Mouse (Mus musculus) liver, embryonic 14.5 days (tissue): Measurements from ENCODE around the gene Plekha4. TPM values are rescaled to one million over a fixed set of nuclear protein-coding genes. Genes with fewer than 3 reads are reported as not detected.

ENCODE experiments used
- ATAC-seq: fragments of 200-750 bp; cut with Nextera tagmentation; 2 replicates; pipeline ENCODE4 v1.8.0; 2017; ENCODE audit warnings: moderate number of reproducible peaks, mild to moderate bottlenecking, moderate library complexity; ENCODE audit not compliant: insufficient read depth
- DNase-seq, 3 experiments: peaks; one replicate each; pipeline ENCODE4 v3.0.0-alpha.2; 2012 to 2013; ENCODE audit warnings: low read depth in 3 of 3, low spot score in 3 of 3
- H3K27ac ChIP-seq: fragments of 300-500 bp; sonication (generic); 2 replicates; pipeline ENCODE4 v1.5.1; 2014; ENCODE audit warnings: moderate library complexity, mild to moderate bottlenecking, control low read depth, inconsistent platforms
- H3K27me3 ChIP-seq: fragments of 300-500 bp; sonication (generic); 2 replicates; pipeline ENCODE4 v1.6.1; 2014; ENCODE audit warnings: mild to moderate bottlenecking, low read length, moderate library complexity; ENCODE audit not compliant: control insufficient read depth, insufficient read depth
- H3K36me3 ChIP-seq: fragments of 300-500 bp; sonication (generic); replicated peaks from 2 replicates; pipeline ENCODE4 v1.6.1; 2014; ENCODE audit warnings: low read depth; ENCODE audit not compliant: control insufficient read depth, insufficient read depth
- H3K4me1 ChIP-seq, 2 experiments: fragments of 200-500 bp in 1 of 2; fragments of 300-500 bp in 1 of 2; sonication (generic) in 1 of 2; replicated peaks; 2 replicates each; pipeline ENCODE4 v1.6.1; 2012 to 2014; ENCODE audit warnings: antibody characterized with exemption in 1 of 2, inconsistent platforms in 1 of 2, low read length in 1 of 2; ENCODE audit not compliant: control insufficient read depth in 2 of 2, insufficient read depth in 2 of 2
- H3K4me2 ChIP-seq: fragments of 300-500 bp; sonication (generic); 2 replicates; pipeline ENCODE4 v1.6.1; 2014; ENCODE audit warnings: low read depth, mild to moderate bottlenecking, control low read depth, moderate library complexity
- H3K4me3 ChIP-seq, 2 experiments: fragments of 200-500 bp in 1 of 2; fragments of 300-500 bp in 1 of 2; sonication (generic) in 1 of 2; 2 replicates each; pipeline ENCODE4 v1.5.1; 2012 to 2014; ENCODE audit warnings: low read depth in 2 of 2, low read length in 2 of 2, mild to moderate bottlenecking in 2 of 2, control low read depth in 1 of 2, inconsistent platforms in 1 of 2, moderate library complexity in 1 of 2; ENCODE audit not compliant: insufficient read depth in 1 of 2
- H3K9ac ChIP-seq: fragments of 300-500 bp; sonication (generic); replicated peaks from 2 replicates; pipeline ENCODE4 v1.6.1; 2014; ENCODE audit warnings: mild to moderate bottlenecking, control low read depth, moderate library complexity
- H3K9me3 ChIP-seq: fragments of 300-500 bp; sonication (generic); 2 replicates; pipeline ENCODE4 v1.6.1; 2016; ENCODE audit warnings: low read length, mixed read lengths; ENCODE audit not compliant: control insufficient read depth
- CTCF ChIP-seq: IDR thresholded peaks from 2 replicates; pipeline ENCODE4 v1.5.1; 2016; ENCODE audit warnings: antibody characterized with exemption, low read depth, control low read depth
- EP300 ChIP-seq: IDR thresholded peaks from 2 replicates; pipeline ENCODE4 v1.6.1; 2016; ENCODE audit warnings: antibody characterized with exemption, low read depth
- WGBS: fragments of 180-500 bp; shearing (Covaris S2); extraction: QIAGEN DNeasy Blood & Tissue Kit; methylation state at CpG from one replicate; pipeline ENCODE4 v1.1.7; 2014; ENCODE audit not compliant: insufficient replicate concordance; 5-methylcytosine and 5-hydroxymethylcytosine counted together
- polyA plus RNA-seq, 2 experiments: library from polyadenylated mRNA; depleted of rRNA in 1 of 2; stranded (reverse) in 1 of 2; unstranded in 1 of 2; fragments of >200 nt; fragmentation: Nextera tagmentation in 1 of 2; extraction: Ambion mirVana in 1 of 2; gene quantifications; 2 replicates each; pipeline versions ENCODE4 v1.2.1 to v1.2.3; 2012 to 2014

Gene Plekha4
- polyA plus RNA-seq, 2 experiments, result 0.41 to 0.90 TPM

DNA sequence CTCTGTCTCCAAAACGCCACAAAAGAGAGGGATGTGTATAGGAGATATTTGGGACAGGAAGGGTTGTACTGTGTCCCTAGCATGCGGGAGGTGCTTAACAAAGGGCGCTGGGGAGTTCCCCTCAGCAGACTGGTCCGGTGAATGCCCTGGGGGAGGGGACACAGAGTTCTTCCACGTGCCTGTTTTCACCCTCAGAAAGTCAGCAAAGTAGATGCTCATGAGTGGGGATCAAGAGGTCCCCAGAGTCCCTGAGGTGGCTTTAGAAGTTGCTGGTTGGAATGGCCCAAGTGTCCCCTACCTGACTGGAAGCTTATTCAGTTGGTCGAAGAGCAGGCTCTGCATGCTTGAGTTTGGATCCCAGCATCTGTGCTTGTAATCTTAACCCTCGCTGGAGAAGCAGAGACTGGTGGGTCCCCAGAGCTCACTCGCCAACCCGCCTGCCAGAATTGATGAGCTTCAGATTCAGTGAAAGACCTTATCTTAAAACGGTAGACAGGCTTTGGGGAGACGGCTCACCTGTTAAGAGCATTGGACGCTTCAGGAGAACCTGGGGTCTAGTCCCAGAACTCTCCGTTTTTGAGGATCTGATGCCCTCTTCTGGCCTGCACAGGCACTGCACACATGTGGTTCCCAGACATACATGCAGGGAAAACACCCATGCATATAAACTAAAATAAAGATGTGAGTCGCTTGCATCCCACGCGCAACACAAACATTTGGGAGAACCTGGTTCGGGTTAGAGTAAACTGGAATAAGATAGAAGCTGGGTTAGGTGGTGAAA lies 34.9 kb downstream of the Plekha4 start:
- H3K4me1 ChIP-seq, result peaks cover 8 to 23% of the 10 kb centered on the region in 2 experiments
- H3K4me3 ChIP-seq, result peak overlapping the region in 1 of 2 experiments; percentile 13; a peak in 2 of 4 replicates
- H3K4me2 ChIP-seq, result peak overlapping the region; percentile 52
- no peaks in the 10 kb centered on the region for H3K36me3 ChIP-seq
- H3K27me3 ChIP-seq, result no peaks in the 10 kb centered on the region
- TF ChIP-seq EP300 (no peak), CTCF (peak; percentile 95)
- WGBS, result 12% methylated on average over 17 of the region's 17 CpGs
- ATAC-seq (peak; percentile 71), DNase-seq (peak in 1 of 3 experiments; percentile 64)
- peak overlapping the region; percentile 48 for H3K9ac ChIP-seq
- no peaks in the 10 kb centered on the region for H3K9me3 ChIP-seq
- no peak overlapping the region for H3K27ac ChIP-seq

DNA sequence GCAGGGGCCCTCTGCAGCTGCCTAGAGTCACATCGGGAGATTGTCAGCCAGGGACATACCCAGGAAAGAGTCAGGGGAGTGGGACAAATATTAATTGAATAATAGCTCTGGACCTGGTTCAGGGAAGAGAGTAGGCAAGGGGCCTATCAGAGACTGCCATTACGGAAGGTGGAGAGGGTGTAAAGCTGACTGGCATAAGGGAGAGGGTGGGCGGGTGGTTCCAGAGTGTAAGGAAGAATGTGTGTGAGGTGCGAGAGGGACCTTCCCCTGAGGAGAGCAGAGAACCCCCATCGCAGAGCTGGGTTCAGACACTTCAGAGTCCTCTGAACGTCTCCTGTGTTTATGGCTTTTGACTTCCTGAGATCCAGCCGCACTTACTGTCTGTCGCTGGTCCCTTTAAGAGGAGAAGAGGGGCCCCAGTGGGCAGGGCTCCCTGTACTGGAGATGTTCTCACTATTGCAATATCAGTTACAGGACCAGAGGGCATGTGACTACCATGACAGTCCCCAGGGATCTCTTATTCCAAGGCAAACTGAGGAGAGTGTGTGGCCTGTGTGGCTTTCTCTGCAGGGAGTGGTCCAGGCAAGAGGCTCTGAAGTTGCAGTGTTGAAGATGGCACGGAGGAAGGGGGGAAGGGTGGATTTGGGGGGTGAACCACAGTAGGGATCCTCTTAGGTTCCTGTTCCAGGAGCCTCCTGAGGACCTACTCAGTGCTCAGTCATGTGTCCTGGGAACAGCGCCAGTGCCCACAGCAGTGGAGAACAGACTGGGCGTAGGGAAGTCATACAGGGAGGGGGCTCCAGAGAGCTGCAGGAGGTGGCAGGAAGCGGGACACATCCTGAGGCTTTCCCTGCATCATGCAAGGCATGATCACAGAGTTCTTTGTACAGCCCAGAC lies 35.7 kb downstream of the Plekha4 start:
- DNase-seq (no peak), ATAC-seq (peak; percentile 75)
- Histone ChIP-seq H3K4me1 (peaks cover 8 to 23% of the 10 kb centered on the region in 2 experiments), H3K9ac (peak overlapping the region; percentile 48), H3K36me3 (no peaks in the 10 kb centered on the region), H3K9me3 (no peaks in the 10 kb centered on the region), H3K27ac (no peak overlapping the region), H3K4me2 (peak overlapping the region; percentile 52), H3K4me3 (peak overlapping the region; percentile 15 to 38; a peak in 3 of 4 replicates), H3K27me3 (no peaks in the 10 kb centered on the region)
- 25% methylated on average over 12 of the region's 12 CpGs for WGBS
- TF ChIP-seq EP300 (no peak), CTCF (0 out of 2 replicates have a peak, but pooled peaks have one; percentile 9)

DNA sequence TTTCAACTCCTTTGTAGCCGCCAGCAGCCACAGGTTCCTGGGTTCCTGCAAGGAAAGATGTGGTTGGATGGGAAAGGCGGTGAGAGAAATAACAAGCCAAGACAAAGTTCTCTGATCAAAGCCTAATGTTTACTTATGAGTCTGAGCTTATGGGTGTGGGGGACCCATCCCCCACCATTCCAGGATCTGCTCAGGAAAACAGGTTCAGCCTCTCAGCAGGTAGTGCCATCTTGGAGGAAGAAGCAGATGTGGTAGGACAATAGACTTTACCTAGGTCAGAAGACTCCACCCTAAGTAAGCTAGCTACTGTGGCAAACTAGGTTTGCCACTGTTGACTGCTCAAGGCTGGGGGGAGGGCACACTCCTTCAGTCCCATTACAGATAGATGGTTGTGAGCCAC lies 38.7 kb downstream of the Plekha4 start:
- no peak for DNase-seq
- H3K4me3 ChIP-seq, result no peak overlapping the region
- H3K4me1 ChIP-seq, result peaks cover 32 to 48% of the 10 kb centered on the region in 2 experiments
- TF ChIP-seq CTCF (no peak), EP300 (no peak)
- ATAC-seq, result no peak
- H3K4me2 ChIP-seq, result no peak overlapping the region
- no peaks in the 10 kb centered on the region for H3K9me3 ChIP-seq
- no peaks in the 10 kb centered on the region for H3K27me3 ChIP-seq
- no peaks in the 10 kb centered on the region for H3K36me3 ChIP-seq
- H3K27ac ChIP-seq, result no peak overlapping the region
- WGBS, result 78% methylated on average over 2 of the region's 2 CpGs
- no peak overlapping the region for H3K9ac ChIP-seq

DNA sequence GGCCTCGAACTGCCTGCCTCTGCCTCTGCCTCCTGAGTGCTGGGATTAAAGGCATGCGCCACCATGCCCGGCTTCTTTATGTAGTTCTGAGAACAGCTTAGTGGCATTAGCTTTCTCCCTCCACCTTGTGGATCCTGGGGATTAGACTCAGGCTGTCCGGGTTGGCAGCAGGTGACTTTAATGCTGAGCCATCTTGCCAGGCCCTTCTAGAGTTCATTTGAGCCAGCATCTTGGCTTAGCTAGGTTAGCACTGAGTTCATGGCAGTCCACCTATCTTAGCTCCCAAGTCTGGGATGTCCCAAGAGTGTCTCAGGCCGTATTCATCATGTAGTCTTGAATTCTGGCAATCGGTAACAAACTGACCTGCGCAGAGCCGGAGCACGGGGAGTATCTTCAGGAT lies 39.3 kb downstream of the Plekha4 start:
- H3K9ac ChIP-seq, result no peak overlapping the region
- 81% methylated on average over 9 of the region's 9 CpGs for whole genome bisulfite sequencing
- no peak for DNase-seq

More for the DNA sequence above, 39.3 kb downstream of the Plekha4 start:
- TF ChIP-seq EP300 (no peak), CTCF (no peak)
- Histone ChIP-seq H3K36me3 (no peaks in the 10 kb centered on the region; the same call in 1 of the 2 replicates), H3K27ac (no peak overlapping the region), H3K4me3 (no peak overlapping the region), H3K4me2 (no peak overlapping the region), H3K27me3 (no peaks in the 10 kb centered on the region), H3K4me1 (peaks cover 34 to 49% of the 10 kb centered on the region in 2 experiments), H3K9me3 (no peaks in the 10 kb centered on the region)
- no peak for ATAC-seq
